Mouse (Mus musculus): ENCODE results near the gene Angpt4.

- TF ChIP-seq POLR2A (IDR thresholded peaks at IDR 0.05; ENCODE audit: insufficient read depth, low read depth, low read length): no peak
- TF ChIP-seq CTCF (IDR thresholded peaks at IDR 0.05): no peak
- no peak for TF ChIP-seq EP300 (IDR thresholded peaks at IDR 0.05; ENCODE audit: insufficient read depth, low read depth, low read length)
Measured at GRCm38 (mm10) chr2:151914120-151914519, 3.1 kb downstream of the Angpt4 start.

Measured in heart, adult 2 months (tissue).